Mouse (Mus musculus): ENCODE data around the gene Pgs1. TPM values are rescaled to one million over a fixed set of nuclear protein-coding genes. Genes with fewer than 3 reads are reported as not detected.
A peak's percentile ranks its signal among the peaks of the same experiment; 100 is the strongest.

Gene Pgs1
- total RNA-seq, 2 experiments from 2014 or later = 25.0 to 26.2 TPM

GRCm38 (mm10) chr11:118003718-118004117, 17.6 kb downstream of the Pgs1 start:
- DNase-seq = no peak

- DNase-seq = no peak
Measured at GRCm38 (mm10) chr11:118004217-118004616, 18.1 kb downstream of the Pgs1 start.

- no peak for DNase-seq
Measured at GRCm38 (mm10) chr11:118007460-118008143, 21.5 kb downstream of the Pgs1 start.

- no peak for DNase-seq
Measured at GRCm38 (mm10) chr11:118008144-118008805, 22.2 kb downstream of the Pgs1 start.

DNA sequence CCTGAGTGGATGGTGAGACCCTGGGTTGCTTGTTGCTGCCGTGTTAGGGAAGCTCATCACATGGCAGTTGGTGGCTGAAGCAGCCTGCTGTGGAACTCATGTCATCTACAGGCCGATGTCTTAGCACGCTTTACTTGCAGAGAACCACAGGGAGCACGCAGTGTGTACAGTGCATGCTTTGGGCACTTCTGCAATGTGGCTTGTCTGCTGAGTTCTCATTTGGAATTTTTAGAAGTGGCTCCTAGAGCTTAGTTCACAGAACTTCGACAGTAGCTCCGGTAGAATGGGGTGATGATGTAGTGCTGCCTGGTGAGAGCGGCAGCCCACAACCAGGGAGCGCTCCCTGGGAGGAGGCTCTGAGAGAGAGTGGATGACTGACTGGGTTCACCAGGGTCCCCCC, 22.8 kb downstream of the Pgs1 start:
- no peak for DNase-seq

DNA sequence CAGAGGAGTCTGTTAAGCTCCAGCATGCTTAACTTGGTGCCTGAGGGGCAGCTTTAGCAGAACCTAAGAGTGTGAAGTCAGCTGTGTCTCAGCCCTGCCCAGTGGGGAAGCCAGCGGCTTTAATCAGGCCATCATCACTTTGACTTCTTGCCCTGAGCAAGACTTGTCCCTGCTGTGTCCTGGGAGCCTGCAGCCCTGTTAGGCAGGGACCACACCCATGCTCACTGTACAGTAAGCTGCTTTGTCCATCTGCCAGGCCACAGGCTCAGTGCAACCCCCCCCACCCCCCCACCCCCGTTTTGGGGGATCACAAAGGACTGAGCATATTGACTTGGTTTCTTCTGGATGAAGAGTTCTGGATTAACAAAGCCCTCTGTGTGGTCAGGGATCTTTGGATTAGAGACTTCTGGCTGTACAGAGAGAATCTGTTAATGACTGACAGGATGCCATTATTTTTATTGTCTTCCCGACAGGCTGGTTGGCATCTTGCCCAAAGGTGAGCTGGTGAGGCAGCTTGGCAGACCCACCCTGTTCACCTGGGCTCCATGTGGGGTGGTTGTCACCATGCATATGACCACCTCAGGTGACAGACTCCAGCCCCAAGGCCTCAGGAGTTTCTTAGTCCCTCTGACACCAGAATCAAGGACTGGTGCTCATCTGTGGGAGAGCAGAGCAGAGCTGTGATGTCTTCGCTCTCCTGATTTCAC, 23.9 kb downstream of the Pgs1 start:
- no peak for DNase-seq

GRCm38 (mm10) chr11:118012595-118012994, 26.5 kb downstream of the Pgs1 start:
- DNase-seq = no peak

DNA sequence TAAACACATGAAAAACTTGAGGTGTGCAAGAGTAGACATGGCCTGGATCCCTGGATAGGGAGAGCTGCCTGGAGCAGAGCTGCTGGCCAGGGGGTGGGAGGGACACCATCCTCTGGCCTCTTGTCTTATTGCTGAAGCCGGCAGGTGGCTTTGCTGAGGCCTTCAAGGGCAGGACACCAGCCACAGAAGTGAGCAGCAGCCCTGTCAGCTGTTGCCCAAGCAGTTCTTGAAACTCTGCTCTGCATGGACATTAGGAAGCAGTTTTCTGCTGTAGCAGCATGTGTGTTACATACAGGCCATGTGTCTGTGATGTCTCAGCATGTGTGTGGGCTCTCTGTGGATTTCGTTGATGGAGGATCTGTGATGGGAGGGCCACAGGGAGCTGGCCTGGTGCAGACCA, 27.2 kb downstream of the Pgs1 start:
- DNase-seq = no peak

DNA sequence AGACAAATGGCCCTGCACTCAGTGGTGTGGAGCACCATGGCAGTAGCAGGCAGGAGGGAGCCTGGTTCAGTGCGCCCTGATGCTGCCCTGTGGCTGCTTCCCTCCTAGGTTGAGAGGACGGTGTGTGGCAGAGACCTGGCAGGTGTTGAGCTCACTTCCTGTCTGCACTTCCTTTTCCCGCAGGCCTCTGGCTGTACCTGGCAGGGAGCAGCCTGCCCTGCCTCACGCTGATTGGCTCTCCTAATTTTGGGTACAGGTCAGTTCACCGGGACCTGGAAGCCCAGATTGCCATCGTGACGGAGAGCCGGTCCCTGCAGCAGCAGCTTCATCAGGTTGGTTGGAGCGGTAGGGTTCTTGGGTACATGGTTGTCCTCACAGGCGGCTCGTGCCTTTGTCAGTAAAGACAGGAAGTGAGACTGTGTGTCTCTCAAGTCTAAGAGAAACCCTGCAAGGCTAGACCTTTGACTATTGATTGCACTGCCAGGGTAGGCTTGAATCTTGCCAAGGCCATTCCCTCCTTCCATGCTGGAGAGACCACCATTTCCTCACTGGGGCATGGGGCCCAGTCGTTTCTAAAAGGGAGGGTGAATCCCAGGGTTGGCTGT, 28.4 kb downstream of the Pgs1 start:
- no peak for DNase-seq

DNA sequence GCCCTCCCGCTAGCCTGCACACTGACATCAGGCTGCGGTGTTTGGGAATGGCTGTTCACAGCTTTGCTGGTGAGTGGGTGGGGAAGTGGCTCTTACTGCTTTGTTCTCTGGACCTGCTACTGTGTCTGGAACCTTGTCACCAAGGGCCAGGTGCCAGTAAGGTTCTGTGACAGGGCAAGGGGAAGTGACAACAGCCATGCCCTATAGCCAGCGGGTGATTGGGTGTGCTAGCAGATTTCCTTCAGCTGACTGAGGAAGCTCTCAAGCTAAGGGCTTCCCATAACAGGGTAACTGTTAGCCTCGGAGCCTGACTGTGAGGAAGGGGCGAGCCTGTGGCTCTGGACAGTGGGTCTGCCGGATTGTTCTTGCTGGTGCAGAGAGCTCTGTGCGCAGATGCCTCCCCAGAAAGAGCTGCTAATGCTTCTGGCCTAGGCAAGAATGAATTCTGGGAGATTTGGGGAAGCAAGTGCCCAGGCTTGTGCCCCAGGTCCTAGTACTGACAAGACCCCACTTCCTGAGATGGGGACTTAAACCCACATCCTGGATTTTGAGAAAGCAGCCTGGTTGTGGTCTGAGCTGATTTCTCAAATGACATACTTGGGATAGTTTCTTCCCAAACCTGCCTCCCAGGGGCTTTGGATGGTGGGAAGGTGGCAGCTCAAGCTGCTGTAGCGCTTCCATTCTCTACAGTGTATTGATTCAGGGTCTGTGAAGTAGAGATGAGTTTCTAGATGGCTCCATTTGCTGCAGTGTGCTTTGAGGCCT, 29.5 kb downstream of the Pgs1 start:
- DNase-seq = no peak

GRCm38 (mm10) chr11:118018328-118018727, 32.2 kb downstream of the Pgs1 start:
- DNase-seq = no peak

DNA sequence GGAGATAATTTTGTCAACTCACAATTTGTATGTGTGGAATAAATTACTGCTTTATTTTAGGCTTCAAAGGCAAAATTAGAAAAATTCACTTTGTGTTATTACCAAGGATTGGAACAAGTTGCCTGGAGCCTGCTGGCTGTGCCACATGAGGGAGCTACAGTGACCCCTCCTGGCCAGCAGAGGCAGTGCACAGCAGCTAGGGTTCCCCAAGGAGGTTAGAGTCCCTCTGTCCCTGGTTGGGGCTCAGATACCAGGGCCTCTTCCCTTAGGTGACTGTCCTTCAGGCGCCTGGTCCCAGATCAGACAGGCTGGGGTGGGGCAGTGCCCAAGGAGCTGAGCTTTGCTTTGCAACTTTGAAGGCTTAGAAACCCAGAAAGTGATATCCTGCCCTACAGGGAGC, 35.7 kb downstream of the Pgs1 start:
- peak; percentile 84 for DNase-seq

GRCm38 (mm10) chr11:118023475-118023874, 37.4 kb downstream of the Pgs1 start:
- no peak for DNase-seq

- no peak for DNase-seq
Measured at GRCm38 (mm10) chr11:118024111-118024510, 38.0 kb downstream of the Pgs1 start.

DNA sequence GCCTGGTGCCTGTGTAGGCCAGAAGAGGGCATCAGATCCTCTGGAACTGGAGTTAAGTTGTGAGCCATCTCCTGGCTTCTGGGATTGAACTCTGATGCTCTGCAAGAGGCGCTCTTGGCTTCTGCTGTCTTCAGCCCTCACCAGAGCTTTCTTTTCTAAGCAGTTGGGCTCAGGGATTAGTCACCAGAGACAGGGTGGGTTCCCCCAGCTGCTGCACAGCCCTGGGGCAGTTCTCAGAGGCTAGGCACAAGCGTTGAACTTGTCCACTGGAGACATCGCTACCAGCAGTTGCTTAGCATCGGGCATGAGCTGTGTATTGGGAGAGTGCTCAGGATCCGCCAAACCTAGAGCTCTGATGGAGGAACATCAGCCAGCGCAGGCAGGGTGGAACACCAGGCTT, 43.1 kb downstream of the Pgs1 start:
- DNase-seq = no peak

DNA sequence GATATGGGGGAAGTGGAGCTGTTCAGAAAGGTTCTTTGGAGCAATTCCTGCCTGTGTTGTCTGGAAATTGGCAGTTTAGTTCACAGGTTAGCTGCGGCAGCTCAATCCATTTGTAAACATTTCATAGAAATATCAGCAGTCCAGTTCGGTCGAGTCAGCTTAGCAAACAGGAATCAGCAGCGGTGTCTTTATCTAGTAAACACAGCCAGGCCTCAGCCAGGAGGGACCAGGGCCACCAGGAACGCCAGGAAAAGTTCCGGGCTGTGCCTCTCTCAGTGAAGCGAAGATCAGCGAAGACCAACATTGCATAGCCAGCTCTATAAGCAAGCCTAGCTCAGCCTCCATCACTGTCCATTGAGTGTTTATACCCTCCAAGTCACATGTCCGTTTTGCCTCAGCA, 45.0 kb downstream of the Pgs1 start:
- no peak for DNase-seq

GRCm38 (mm10) chr11:118034395-118034794, 48.3 kb downstream of the Pgs1 start:
- no peak for DNase-seq

DNA sequence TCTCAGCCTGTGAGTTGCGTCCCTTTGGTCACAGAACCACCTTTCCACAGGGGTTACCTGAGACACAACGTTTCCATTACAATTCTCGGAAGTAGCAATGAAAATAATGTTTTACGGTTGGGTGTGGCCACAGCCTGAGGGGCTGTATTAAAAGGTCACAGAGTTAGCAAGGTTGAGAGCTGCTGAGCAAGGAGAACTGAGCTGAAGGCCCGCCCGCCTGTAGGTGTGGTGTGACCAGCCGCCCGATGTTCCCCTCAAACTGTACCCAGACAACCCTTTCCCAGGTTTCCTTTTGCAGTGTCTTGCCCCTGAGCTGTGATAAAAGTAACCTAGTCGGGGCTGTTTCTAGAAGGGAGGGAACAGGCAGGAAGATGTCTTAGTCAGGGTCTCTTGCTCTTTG, 49.0 kb downstream of the Pgs1 start:
- DNase-seq = no peak

DNA sequence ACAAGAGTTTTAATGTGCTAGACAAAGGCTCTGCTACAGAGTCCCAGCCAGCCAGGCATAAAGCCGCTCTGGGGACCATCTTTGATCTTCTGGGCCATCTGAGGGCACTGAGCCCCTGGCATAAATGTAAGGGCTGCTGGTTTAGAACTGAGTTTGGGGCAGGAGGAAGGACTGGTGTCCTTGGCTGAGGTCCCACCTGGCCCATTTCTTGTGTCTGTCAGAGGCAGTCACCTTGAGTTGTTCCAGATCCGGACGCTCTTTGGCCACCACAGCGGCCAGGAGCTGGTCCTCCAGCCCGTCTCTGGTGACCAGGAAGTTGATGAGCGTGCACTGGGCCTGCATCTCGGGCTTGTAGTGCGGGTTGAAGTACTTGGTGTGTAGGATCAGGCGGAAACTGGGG, 56.7 kb downstream of the Pgs1 start:
- no peak for DNase-seq

- peak; percentile 81 for DNase-seq
Measured at GRCm38 (mm10) chr11:118043293-118043907, 57.3 kb downstream of the Pgs1 start.

DNA sequence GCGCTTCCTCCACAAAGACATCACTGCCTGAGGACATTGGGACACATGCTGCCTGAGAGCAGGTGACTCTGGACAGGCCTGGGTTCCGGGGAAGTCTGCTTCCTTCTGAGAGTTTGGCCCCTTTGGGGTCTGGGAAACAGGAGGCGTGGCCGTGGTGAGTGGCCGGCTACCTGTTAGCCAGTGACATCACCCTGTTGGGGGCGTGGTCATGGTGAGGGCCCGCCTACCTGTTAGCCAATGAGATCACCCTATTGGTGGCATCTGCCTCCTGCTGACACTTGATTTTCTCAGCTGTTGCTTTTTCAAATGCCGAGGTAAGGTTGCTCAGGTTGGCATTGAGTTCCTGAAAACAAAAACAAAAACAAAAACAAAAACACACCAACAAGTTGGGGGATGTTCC, 63.5 kb downstream of the Pgs1 start:
- DNase-seq = no peak

DNA sequence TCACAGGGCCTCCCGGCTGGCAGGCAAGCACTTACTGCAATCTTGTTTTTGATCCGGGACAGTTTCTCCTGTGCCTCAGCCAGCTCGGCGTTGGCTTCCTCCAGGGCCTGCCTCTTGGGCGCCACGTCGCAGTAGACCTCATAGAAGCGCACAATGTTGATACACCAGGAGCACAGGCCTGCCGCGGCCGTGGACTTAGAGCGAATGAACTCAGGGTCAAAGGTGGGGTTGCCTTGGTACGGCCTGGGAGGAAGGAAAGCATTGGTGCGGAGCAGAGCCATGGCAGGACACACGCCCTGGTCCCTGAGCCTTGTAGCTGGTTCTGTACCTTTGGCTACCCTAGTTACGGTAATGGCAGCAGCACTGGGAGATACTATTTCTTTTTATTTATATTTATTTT, 64.1 kb downstream of the Pgs1 start:
- no peak for DNase-seq
